Mouse (Mus musculus): Measurements from ENCODE around the gene Olfr420.

DNA sequence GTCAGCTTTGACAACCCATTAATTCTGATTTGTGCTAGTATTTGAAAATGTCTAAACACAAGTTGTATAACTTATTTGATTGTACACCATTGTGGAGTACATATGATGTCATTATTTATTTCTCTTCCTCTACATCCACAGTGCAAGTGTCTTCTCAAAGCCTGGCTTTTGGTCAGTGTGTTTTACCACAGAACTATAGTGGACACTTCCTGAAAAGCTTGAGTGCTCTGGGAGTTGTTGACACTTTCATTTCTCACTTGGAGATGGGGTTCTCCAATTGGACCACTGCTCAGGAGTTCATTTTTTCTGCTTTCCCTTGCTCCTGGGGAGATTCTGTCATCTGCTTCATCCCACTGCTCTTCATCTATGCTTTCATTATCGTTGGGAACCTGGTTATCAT, 3.1 kb downstream of the Olfr420 start:
- no peak for TF ChIP-seq CTCF (IDR thresholded peaks at IDR 0.05; ENCODE audit: insufficient read depth, low read length)
- no peak for TF ChIP-seq POLR2A (IDR thresholded peaks at IDR 0.05; ENCODE audit: borderline replicate concordance, extremely low read depth, low read depth, low read length)

Measured in lung, adult 2 months (tissue).